Mouse (Mus musculus): ENCODE measurements around the gene Hist1h1a.

GRCm38 (mm10) chr13:23744421-23745380, 18.8 kb upstream of the Hist1h1a start:
- TF ChIP-seq POLR2A (IDR thresholded peaks at IDR 0.05; ENCODE audit: extremely low read depth, insufficient read depth, low read length) (no peak), CTCF (IDR thresholded peaks at IDR 0.05; ENCODE audit: extremely low read depth, insufficient read depth, low read length) (no peak)
